Mouse (Mus musculus): ENCODE measurements around the gene Ctxn1. TPM values are rescaled to one million over a fixed set of nuclear protein-coding genes. Genes with fewer than 3 reads are reported as not detected.

Gene Ctxn1
- polyA plus RNA-seq, 1 experiment from 2014 or later = 83.6 TPM

DNA sequence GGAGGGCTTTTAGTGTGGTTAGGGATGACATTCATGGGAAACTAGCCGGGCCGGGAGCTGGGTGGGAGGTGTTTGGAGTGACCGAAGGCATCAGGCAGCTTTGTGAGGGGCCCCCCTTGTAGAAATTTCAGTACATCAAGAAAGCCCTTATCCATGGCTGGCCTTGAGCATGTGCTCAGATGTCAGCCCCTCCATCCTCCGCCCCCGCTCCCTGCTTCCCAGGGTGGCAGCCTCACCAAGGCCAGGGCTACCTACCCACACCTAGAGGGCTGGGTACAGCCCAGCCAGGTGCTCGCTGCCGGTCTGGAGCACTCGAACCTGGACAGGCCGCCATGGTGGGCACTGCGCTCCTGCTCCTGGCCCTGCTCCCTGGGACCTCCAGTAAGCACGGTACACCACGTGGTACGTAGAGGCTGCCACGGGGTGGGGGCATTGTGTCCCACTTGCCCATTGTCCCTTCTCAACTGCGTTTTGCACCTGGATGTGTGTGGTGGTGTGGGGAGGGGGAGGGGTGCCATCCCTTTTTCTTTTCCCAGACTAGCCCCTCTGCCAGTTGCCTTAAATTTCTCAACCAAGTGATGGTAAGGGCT lies 11.0 kb downstream of the Ctxn1 start, which contains the start of gene Tgfbr3l:
TSS of gene Tgfbr3l (plus strand) at position 264 of the 590 bp plus-strand sequence.
- no peaks in the 10 kb centered on the region for H3K9me3 ChIP-seq
- peaks cover 42% of the 10 kb centered on the region for H3K36me3 ChIP-seq
- WGBS = 72% methylated on average over 15 of the region's 15 CpGs
- no peak within 1 kb of the TSS for H3K4me3 ChIP-seq (replicated peaks)
- no peaks in the 10 kb centered on the region for H3K27me3 ChIP-seq (replicated peaks)
- H3K9ac ChIP-seq = no peak within 1 kb of the TSS
- ATAC-seq (ENCODE audit: insufficient read depth, low FRiP score, low read depth) = no peak
- H3K27ac ChIP-seq = no peak within 1 kb of the TSS; the same call in 1 of the 2 replicates
- H3K4me1 ChIP-seq = peaks cover 21% of the 10 kb centered on the region; the same call in 1 of the 2 replicates
- no peak within 1 kb of the TSS for H3K4me2 ChIP-seq

DNA sequence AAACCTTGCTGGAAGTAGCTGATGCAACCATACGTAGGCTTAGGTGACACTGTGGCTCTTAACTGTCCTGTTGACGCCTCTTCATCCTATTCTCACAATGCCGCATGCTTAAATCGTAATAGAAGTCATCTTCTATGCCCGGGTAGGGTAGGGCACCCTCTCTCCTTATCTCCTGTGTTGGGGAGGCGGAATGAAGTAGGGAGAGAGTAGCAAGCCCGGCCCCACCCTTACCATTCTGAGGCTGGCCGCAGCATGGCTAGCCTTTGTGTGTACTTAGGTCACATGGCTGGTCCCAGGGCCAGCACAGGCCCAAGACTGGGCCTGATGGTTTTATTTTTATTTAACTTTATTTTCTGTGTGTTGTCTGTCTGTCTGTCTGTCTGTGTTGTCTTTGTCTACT lies 11.8 kb downstream of the Ctxn1 start:
- H3K4me1 ChIP-seq = peaks cover 17% of the 10 kb centered on the region; the same call in 1 of the 2 replicates
- H3K9ac ChIP-seq = no peak overlapping the region
- 77% methylated on average over 8 of the region's 8 CpGs for WGBS
- no peak overlapping the region for H3K27ac ChIP-seq
- no peak overlapping the region for H3K4me3 ChIP-seq (replicated peaks)
- peaks cover 48% of the 10 kb centered on the region for H3K36me3 ChIP-seq
- ATAC-seq (ENCODE audit: insufficient read depth, low FRiP score, low read depth) = no peak
- no peaks in the 10 kb centered on the region for H3K9me3 ChIP-seq
- H3K27me3 ChIP-seq (replicated peaks) = no peaks in the 10 kb centered on the region
- no peak overlapping the region for H3K4me2 ChIP-seq

DNA sequence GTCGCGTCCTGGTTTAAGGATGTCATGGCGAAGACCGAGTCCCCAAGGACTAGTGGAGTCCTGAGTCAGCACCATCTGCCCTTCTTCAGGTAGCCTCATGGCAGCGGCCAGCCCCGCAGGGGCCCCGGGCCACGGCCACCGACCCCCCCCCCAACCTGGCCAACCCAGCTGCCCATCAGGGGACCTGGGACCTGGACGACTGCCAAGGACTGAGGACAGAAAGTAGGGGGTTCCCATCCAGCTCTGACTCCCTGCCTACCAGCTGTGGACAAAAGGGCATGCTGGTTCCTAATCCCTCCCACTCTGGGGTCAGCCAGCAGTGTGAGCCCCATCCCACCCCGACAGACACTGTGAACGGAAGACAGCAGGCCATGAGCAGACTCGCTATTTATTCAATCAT lies 13.3 kb downstream of the Ctxn1 start:
- Histone ChIP-seq H3K27ac (no peak overlapping the region), H3K9ac (no peak overlapping the region), H3K4me1 (peaks cover 21% of the 10 kb centered on the region), H3K36me3 (peaks cover 48% of the 10 kb centered on the region), H3K4me2 (no peak overlapping the region), H3K4me3 (replicated peaks) (no peak overlapping the region), H3K27me3 (replicated peaks) (no peaks in the 10 kb centered on the region), H3K9me3 (no peaks in the 10 kb centered on the region)
- ATAC-seq (ENCODE audit: insufficient read depth, low FRiP score, low read depth) = no peak
- 79% methylated on average over 13 of the region's 13 CpGs for WGBS

DNA sequence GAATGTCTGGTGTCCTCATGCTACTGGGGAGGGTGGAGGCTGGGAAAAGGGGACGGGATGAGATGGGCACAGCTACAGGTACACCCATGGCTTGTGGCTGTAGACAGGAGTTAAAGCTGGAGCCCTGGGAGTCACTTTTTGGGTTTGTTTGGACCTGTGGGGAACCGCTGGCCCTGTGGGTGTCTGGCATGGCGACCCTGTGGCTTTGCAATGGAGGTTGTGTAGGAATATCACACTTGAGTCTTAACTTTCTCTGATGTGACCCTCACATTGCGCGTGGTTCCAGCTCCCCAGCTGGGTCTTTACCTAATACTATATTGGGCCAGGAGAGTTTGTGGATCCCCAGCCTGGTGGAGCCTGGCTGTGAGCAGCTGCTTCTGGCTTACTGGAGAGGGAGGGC lies 14.0 kb downstream of the Ctxn1 start:
- WGBS = 95% methylated on average over 5 of the region's 5 CpGs
- peaks cover 47% of the 10 kb centered on the region for H3K36me3 ChIP-seq
- ATAC-seq (ENCODE audit: insufficient read depth, low FRiP score, low read depth) = no peak

DNA sequence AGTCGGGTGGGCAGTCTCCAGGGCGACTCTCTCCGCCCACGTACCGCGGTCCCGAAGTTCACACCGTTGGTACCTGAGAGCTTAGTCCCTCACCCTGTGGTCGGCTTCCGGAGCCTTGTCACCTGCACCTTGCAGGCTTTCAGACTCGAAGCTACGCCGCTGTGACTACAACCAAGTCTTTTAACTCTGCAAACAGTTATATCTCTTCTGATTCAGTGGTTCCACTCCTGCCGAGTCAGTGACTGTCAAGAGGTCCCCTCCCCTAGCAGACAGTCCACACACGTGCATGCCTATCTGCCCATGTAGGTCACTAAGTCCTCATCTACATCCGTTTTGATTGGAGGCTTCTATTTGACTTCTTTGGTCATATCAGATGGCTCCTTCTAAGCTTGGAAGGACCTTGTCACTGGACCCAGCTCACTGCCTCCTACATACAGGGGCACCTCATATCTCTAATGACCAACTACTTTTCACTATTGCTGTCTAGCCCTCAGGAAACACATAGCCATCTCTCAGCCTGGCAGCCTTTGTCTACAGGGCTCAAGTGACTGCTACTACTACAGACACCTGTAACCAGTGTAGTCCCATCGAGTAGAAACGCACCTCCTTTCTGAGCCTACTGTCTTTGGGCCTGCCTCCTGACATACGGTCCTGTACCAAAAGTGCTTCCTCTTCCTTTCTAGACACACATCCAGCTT lies 19.7 kb downstream of the Ctxn1 start:
- WGBS = 12% methylated on average over 18 of the region's 19 CpGs
- Histone ChIP-seq H3K4me1 (peaks cover 20% of the 10 kb centered on the region), H3K36me3 (peaks cover 18% of the 10 kb centered on the region), H3K9ac (peak overlapping the region; percentile 81), H3K4me2 (peak overlapping the region; percentile 76), H3K9me3 (no peaks in the 10 kb centered on the region), H3K27ac (peak overlapping the region; percentile 95), H3K4me3 (replicated peaks) (peak overlapping the region; percentile 78), H3K27me3 (replicated peaks) (no peaks in the 10 kb centered on the region)
- peak; percentile 41 for ATAC-seq (ENCODE audit: insufficient read depth, low FRiP score, low read depth)

More for the DNA sequence above, 14.0 kb downstream of the Ctxn1 start:
- no peak overlapping the region for H3K27ac ChIP-seq
- H3K4me1 ChIP-seq = peaks cover 22% of the 10 kb centered on the region
- H3K4me3 ChIP-seq (replicated peaks) = no peak overlapping the region
- no peaks in the 10 kb centered on the region for H3K9me3 ChIP-seq
- H3K4me2 ChIP-seq = no peak overlapping the region
- H3K27me3 ChIP-seq (replicated peaks) = no peaks in the 10 kb centered on the region
- H3K9ac ChIP-seq = no peak overlapping the region

DNA sequence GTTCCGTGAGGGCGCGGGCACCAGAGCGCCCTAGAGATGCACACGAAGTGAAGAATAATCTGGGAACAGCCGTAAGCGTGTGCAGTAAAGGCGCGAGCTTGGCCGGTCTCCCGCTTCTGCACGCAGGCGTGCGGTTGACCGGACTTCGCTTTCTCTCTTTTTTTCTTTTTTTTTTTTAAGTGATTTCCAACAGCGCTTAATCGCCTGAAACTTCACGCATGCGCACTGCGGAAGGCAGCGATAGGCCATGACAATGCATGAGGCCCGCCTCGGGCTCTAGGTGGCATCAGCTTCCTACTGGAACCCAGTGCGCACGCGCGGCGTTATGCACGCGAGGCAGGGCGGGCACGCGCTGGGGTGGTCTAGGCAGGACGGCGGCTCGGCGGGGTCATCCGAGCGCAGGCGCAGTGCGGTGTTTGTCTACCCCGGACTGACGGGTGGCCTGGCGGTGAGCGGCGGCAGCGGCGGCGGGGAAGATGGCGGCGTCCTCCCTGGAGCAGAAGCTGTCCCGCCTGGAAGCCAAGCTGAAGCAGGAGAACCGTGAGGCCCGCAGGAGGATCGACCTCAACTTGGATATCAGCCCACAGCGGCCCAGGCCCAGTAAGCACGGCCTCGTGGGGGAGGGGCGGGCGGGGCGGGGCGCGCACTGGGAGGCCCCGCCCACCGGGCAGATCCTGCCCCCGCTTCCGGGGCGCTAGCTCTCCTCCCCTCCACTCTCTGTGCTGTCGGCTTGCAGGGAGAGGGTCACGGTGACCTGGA lies 20.5 kb downstream of the Ctxn1 start, which contains the start of the genes Map2k7 and Gm49320:
TSS of gene Map2k7 (plus strand) at position 307 of the 759 bp plus-strand sequence.
TSS of gene Gm49320 (plus strand) at position 432 of the 759 bp plus-strand sequence.
- Histone ChIP-seq H3K27me3 (replicated peaks) (no peaks in the 10 kb centered on the region), H3K9me3 (no peaks in the 10 kb centered on the region), H3K4me1 (peaks cover 20% of the 10 kb centered on the region), H3K4me3 (replicated peaks) (peak within 1 kb of the TSS; percentile 78), H3K27ac (peak within 1 kb of the TSS; percentile 95), H3K4me2 (peak within 1 kb of the TSS; percentile 76), H3K9ac (peak within 1 kb of the TSS; percentile 81), H3K36me3 (peaks cover 10% of the 10 kb centered on the region)
- peak; percentile 94 for ATAC-seq (ENCODE audit: insufficient read depth, low FRiP score, low read depth)
- WGBS = under 1% methylated on average over 64 of the region's 71 CpGs

DNA sequence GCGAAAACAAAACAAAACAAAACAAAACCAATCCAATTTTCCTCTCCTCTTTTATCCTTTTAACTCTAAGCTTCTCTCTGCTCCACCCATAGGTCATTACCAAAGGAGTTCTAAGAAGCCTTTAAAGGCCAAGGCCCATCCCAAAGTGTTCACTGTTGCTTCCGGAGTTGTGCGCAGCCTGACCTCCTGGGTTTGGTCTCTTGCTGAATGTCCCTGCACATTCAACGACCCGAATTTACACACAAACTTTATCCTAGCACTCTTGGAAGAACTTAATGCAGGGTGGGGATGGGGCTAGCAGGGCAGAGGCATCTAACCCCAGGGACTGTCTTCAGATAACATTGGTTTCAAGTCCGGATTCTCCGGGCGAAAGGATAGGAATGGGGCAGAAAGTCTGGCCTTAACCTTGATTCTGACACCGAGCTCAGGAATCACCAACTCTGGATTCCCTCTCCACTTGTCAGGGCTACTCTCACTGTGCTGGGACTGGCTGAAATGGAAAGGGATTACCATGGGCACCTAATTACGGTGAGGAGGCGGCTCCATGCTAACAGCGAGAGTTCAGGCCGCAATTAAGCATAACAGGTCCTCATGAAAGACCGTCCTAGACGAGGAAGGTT lies 21.1 kb downstream of the Ctxn1 start:
- H3K27me3 ChIP-seq (replicated peaks) = no peaks in the 10 kb centered on the region
- WGBS = 20% methylated on average over 15 of the region's 15 CpGs
- ATAC-seq (ENCODE audit: insufficient read depth, low FRiP score, low read depth) = no peak

DNA sequence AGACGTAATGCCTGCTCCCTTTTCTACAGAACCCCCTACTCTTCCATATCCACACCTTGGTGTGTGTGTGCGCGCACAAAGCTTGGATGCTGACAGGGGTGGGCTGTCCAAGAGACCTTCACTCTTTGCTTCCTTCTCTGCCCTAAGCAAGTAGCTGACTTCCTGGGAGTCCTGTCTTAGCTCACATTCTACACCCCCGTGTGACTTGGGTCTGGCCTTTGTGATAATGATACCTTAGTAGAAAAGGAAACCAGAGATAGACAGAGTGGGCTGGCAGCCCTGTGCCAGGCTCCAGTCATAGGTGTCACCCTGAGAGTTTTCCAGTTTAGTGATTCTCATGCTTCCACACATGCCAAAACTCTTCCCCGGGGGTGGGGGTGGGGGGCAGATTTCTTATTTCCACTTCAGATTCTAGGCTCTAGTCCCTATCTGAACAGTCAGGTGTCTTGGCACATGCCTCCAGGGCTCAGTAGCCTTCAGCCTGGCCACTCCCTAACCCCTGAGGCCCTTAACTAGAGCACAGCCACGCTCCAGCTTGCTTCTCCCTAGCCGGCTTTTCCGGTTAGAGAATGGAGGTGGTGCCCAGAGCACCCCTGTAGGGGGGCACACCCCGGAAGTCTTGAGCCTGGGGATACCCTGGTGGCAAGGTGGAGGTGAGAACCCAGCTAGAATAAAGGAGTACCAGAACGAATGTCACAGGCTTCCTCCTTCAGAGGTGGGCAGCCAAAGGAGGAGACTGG lies 28.3 kb downstream of the Ctxn1 start:
- Histone ChIP-seq H3K4me3 (replicated peaks) (no peak overlapping the region), H3K27ac (peak overlapping the region; percentile 24; the same call in 1 of the 2 replicates), H3K27me3 (replicated peaks) (no peaks in the 10 kb centered on the region; the same call in 1 of the 2 replicates), H3K36me3 (no peaks in the 10 kb centered on the region), H3K9me3 (no peaks in the 10 kb centered on the region), H3K9ac (no peak overlapping the region), H3K4me2 (0 out of 2 replicates have a peak overlapping the region, but pooled peaks have one; percentile 3), H3K4me1 (peaks cover 8% of the 10 kb centered on the region; the same call in 1 of the 2 replicates)
- ATAC-seq (ENCODE audit: insufficient read depth, low FRiP score, low read depth) = peak; percentile 73
- WGBS = 53% methylated on average over 10 of the region's 10 CpGs

More for the DNA sequence above, 21.1 kb downstream of the Ctxn1 start:
- Histone ChIP-seq H3K4me1 (peaks cover 20% of the 10 kb centered on the region), H3K27ac (peak overlapping the region; percentile 95), H3K36me3 (0 out of 2 replicates have a peak, but pooled peaks cover 5% of the 10 kb centered on the region), H3K9me3 (no peaks in the 10 kb centered on the region), H3K4me3 (replicated peaks) (peak overlapping the region; percentile 78), H3K4me2 (peak overlapping the region; percentile 76), H3K9ac (peak overlapping the region; percentile 32; the same call in 1 of the 2 replicates)

DNA sequence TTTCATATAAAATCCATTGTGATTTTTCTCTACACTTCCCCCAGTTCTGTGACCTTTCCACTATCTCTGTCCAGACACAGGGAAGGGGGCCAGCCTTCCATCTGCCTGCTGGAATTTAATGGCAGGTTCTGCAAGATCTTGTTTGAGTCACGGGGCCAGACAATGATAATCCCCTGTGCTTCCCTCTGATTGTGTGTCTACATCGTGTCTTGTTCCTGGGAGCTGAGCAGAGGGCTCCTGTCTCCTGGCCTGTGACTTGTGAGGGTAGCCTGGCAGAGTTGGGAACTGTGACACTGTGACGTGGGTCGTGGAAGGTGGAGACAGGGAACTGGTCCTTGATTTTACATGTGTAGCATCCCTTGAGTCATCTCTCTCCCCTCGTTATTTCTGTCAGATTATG lies 29.3 kb downstream of the Ctxn1 start:
- 78% methylated on average over 5 of the region's 5 CpGs for WGBS
- Histone ChIP-seq H3K36me3 (no peaks in the 10 kb centered on the region), H3K9ac (no peak overlapping the region), H3K4me3 (replicated peaks) (no peak overlapping the region), H3K9me3 (no peaks in the 10 kb centered on the region), H3K27me3 (replicated peaks) (no peaks in the 10 kb centered on the region; the same call in 1 of the 2 replicates), H3K4me1 (peaks cover 8% of the 10 kb centered on the region; the same call in 1 of the 2 replicates), H3K4me2 (no peak overlapping the region), H3K27ac (no peak overlapping the region)
- ATAC-seq (ENCODE audit: insufficient read depth, low FRiP score, low read depth) = no peak

DNA sequence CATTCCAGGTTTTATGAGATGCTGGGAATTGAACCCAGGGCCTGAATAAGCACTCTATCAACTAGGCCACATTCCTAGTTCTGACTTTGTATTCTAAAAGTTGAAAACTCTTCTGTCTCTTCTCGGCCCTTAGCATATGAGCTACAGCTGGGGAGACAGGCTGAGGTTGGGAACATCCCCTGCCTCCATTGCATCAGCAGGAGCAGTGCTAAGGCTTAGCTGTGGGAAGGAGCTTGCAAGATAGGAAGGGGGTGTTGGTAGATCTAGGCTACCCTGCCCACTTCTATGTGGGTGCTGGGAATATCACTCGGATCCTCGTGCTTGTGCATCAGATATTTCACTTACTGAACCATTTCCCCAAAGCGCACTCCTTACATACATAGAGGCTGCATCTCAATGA lies 31.2 kb downstream of the Ctxn1 start:
- Histone ChIP-seq H3K4me2 (no peak overlapping the region), H3K9ac (no peak overlapping the region), H3K36me3 (no peaks in the 10 kb centered on the region), H3K4me1 (peaks cover 8% of the 10 kb centered on the region; the same call in 1 of the 2 replicates), H3K27ac (no peak overlapping the region), H3K9me3 (no peaks in the 10 kb centered on the region), H3K4me3 (replicated peaks) (no peak overlapping the region), H3K27me3 (replicated peaks) (no peaks in the 10 kb centered on the region; the same call in none of the 2 replicates)
- no peak for ATAC-seq (ENCODE audit: insufficient read depth, low FRiP score, low read depth)
- 95% methylated on average over 4 of the region's 4 CpGs for WGBS
